Mouse (Mus musculus): ENCODE results near the gene Rarres1.

The Rarres1 gene

GRCm38 (mm10) chr3:67515274-67515801 lies at the start of gene Rarres1:
TSS of gene Rarres1 (minus strand) at chr3:67515523.
- DNase-seq, result peak; percentile 22

GRCm38 (mm10) chr3:67564731-67565357 lies 49.5 kb upstream of the Rarres1 start:
- no peak for DNase-seq

DNA sequence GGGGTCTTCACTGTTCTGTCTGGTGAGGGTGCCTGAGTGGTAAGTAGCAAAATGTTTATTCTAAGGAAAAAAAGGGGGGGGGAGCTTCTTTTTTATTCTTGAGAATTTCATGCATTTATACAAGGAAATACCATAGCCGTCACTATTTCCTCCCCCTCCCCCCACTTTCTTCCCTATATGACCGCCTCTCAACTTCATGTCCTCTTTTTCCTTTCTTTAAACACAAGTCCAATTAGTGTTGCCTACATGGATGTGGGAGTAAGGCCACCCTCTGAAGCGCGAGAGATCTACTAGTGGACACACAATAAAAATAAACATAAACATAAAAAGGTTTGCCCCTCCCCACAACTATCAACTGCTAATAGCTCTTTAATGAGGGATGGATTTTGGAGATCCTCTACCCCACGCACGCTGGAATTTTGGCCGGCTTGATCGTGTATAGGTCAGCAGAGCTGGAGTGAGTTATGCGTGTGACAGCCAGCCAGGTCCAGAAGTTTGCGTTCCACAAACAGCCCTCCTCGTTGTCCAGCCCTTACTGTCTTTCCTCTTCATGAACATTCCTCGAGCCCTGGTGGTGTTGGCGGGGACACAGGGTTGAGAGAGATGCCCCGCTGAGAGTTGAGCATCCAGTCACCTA lies 42.5 kb upstream of the Rarres1 start:
- DNase-seq, result no peak

DNA sequence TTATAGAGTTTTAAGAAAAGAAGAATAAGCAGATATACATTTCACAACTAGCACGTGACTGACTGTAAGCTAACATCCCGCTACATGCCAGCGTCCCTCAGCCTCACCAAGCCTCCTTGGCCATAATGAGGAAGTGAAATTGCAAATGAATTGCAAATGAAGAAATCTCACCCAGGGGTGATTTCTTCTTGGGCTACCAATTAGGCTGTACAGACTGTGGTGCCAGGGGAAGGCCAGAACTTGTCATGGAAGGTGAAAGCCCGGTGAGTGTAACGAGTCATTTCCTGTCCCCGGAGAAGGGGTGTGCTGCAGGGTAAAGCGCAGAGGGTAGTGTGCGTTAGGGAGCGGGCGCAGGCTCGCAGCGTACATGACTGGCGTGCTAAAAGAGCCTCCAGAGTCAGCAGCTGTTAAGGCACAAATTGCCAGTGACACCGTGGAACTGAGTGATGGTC lies 41.9 kb upstream of the Rarres1 start:
- DNase-seq, result no peak

- DNase-seq, result no peak
Measured at GRCm38 (mm10) chr3:67555211-67555610, 39.9 kb upstream of the Rarres1 start.

- DNase-seq, result no peak
Measured at GRCm38 (mm10) chr3:67553927-67554448, 38.7 kb upstream of the Rarres1 start.

DNA sequence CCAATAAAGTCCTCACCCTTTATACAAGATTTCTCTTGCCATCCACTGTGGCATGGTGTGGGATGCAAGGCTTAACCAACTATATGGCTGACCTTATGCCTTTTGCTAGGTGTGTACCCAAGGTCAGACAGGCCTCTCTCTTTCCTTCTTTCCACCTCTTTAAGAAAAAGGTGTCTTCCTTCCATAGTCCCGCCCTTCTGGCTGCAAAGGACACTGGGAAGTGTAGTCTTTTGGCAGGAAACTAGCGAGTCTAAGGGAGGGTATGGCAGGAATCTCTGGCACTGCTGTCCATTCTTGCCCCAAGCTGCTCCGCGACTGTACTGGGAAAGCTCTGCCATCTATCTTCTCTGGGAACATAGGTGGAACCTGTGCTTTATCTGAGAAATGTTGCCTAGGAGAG lies 38.0 kb upstream of the Rarres1 start:
- peak; percentile 12 for DNase-seq

GRCm38 (mm10) chr3:67551193-67551592 lies 35.9 kb upstream of the Rarres1 start:
- no peak for DNase-seq

- DNase-seq, result no peak
Measured at GRCm38 (mm10) chr3:67543630-67544029, 28.3 kb upstream of the Rarres1 start.

GRCm38 (mm10) chr3:67524768-67525167 lies 9.4 kb upstream of the Rarres1 start:
- no peak for DNase-seq

DNA sequence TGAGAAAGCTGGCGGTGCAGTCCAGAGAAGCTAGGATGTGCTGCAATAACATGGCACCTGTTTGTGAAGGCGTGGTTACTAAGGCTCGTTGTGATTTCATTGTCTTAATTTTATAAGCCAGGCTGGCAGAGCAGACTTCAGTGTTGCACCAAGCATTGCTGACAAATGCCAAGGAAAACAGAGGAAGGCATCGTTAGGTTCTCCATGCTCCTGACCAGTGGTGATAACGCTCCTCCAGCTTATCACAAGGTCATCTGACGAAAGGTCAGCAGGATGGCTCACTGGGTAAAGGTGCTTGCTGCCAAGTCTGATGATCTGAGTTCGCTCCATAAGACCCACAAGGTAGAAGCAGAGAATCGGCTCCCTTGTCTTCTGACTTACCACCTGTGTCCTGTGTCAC lies 7.4 kb upstream of the Rarres1 start:
- DNase-seq, result no peak

GRCm38 (mm10) chr3:67520568-67521143 lies 5.3 kb upstream of the Rarres1 start:
- no peak for DNase-seq

DNA sequence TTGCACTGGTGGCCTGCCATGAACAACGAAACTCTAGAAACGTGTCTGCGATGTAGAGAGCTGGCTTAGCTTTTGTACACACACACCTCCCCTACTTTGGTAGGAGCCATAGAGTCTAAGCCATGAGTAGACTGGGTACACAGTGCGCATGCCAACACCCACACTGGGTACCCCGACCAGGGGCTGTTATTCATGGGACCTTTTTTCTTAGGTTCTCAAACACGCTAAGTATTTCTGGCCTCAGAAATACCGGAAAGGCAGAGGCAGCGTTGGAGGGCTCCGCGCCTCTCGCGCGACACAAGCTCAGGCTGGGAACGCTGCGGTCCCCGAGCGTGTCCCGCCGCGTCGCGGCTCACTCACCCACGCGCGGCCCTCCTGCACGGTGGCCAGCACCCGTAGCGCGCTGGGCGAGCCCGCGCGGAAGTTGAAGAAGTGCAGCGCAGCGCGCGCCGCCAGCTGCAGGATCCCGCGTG lies 486 bp downstream of the Rarres1 start:
- peak; percentile 37 for DNase-seq

GRCm38 (mm10) chr3:67512807-67513206 lies 2.5 kb downstream of the Rarres1 start:
- DNase-seq, result peak; percentile 76

GRCm38 (mm10) chr3:67508216-67508892 lies 7.0 kb downstream of the Rarres1 start:
- DNase-seq, result no peak

GRCm38 (mm10) chr3:67505286-67505685 lies 10.0 kb downstream of the Rarres1 start:
- no peak for DNase-seq

GRCm38 (mm10) chr3:67503878-67504277 lies 11.4 kb downstream of the Rarres1 start:
- DNase-seq, result no peak

DNA sequence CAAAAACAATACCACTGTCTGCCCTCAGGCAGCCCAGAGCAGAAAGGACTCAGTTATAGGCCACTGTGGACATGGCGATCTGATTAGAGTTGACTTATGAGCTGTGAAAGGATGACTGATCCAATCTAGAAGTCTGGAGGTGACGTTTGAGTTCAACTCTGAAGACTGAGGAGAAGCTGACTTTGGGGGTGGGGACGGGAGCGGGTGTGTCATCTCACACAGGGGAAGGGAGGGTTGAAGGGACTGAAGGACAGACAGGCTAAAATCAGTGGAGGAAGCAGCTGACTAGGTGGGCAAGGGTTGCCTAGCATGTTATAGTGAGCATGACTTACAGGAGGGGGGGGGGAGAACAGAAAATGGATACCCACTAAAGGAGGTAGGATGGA lies 15.9 kb downstream of the Rarres1 start:
- DNase-seq, result no peak

DNA sequence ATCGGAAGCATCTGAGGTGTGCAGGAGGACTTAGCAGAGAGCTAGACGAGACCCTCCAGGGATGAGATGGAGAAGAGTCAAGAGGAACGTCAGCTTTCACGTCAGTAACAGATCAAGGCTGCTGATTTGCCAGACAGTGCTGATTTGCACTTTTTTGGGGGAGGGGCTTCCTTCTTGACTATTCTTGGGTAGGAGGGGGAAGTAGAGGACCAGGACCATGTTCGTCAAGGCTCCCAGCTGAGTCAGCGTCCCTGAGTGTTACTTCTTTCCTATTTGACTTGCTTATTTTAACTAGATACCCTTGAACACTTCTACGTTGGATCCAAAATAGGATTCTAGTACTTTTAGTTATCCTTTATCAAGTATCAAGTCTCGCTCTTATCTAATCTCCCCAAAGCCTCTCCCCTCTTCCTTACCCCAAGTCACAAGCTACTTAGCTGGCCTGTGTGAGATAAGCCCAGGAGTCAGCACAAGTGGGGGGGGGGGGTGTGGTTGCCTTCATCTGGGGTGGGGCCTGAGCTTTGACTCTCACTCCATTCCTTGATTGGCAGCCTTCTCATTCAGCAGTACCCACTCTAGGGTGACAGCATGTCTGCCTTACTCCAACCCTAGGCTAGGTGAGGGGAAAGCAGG lies 16.4 kb downstream of the Rarres1 start:
- no peak for DNase-seq

DNA sequence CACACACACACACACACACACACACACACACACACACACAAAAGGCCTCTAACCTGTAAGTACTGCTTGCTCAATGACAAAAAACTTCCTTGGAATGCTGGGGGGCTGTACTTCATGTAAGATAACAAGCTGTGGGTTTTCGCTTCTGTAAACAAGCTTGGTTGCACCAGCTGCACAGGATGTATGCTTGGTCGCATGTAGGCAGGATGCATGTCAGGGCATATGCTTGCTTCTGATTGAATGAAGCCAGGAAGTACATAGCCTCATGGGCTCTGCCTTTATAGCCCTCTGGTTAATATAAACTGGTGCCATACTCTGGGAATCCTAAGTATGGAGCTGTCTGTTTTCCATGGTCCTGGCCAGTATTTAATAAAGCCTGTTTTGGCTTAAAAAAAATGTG lies 17.3 kb downstream of the Rarres1 start:
- DNase-seq, result no peak

GRCm38 (mm10) chr3:67496310-67496709 lies 19.0 kb downstream of the Rarres1 start:
- no peak for DNase-seq

GRCm38 (mm10) chr3:67493132-67493531 lies 22.2 kb downstream of the Rarres1 start:
- no peak for DNase-seq
